Mouse (Mus musculus) small intestine, adult 2 months (tissue): ENCODE measurements around the gene Paxbp1. TPM values are rescaled to one million over a fixed set of nuclear protein-coding genes. Genes with fewer than 3 reads are reported as not detected.
A peak's percentile ranks its signal among the peaks of the same experiment; 100 is the strongest.

ENCODE experiments used
- H3K27ac ChIP-seq: fragments of 200-500 bp; 2 replicates; pipeline ENCODE4 v1.5.1; 2012; ENCODE audit warnings: low read depth, low read length, control low read depth, inconsistent platforms; ENCODE audit not compliant: insufficient read depth
- H3K27me3 ChIP-seq: fragments of 200-500 bp; 2 replicates; pipeline ENCODE4 v1.6.1; 2012; ENCODE audit warnings: mild to moderate bottlenecking, moderate library complexity, low read length, inconsistent platforms; ENCODE audit not compliant: control insufficient read depth, insufficient read depth
- H3K36me3 ChIP-seq: fragments of 200-500 bp; 2 replicates; pipeline ENCODE4 v1.6.1; 2012; ENCODE audit warnings: mild to moderate bottlenecking, low read length, control low read depth, inconsistent platforms; ENCODE audit not compliant: control insufficient read depth, insufficient read depth
- H3K4me1 ChIP-seq: fragments of 200-500 bp; 2 replicates; pipeline ENCODE4 v1.6.1; 2012; ENCODE audit warnings: low read length, inconsistent platforms, mixed read lengths; ENCODE audit not compliant: control insufficient read depth, insufficient read depth, insufficient read length
- H3K4me3 ChIP-seq: fragments of 200-500 bp; 2 replicates; pipeline ENCODE4 v1.5.1; 2012; ENCODE audit warnings: low read depth, mild to moderate bottlenecking, control low read depth, inconsistent platforms, low read length, moderate library complexity
- CTCF ChIP-seq: fragments of 200-500 bp; IDR thresholded peaks from 2 replicates; pipeline ENCODE4 v1.5.1; 2012; ENCODE audit warnings: low read depth, mild to moderate bottlenecking, control low read depth, inconsistent platforms, low read length, moderate library complexity, mixed read lengths; ENCODE audit not compliant: insufficient replicate concordance, insufficient read length; ENCODE audit errors: extremely low read depth
- POLR2A ChIP-seq: fragments of 200-500 bp; IDR thresholded peaks from 2 replicates; pipeline ENCODE4 v1.6.1; 2012; ENCODE audit warnings: low read depth, mild to moderate bottlenecking, control low read depth, inconsistent platforms, low read length, moderate library complexity
- WGBS: fragments of 180-500 bp; shearing (Covaris S2); methylation state at CpG from one replicate; pipeline ENCODE4 v1.1.7; 2018; 5-methylcytosine and 5-hydroxymethylcytosine counted together
- polyA plus RNA-seq: library from polyadenylated mRNA; depleted of rRNA; stranded (reverse); fragments of >200 nt; gene quantifications from 2 replicates; pipeline ENCODE4 v1.2.3, GENCODE M21; 2012

Paxbp1 gene
- polyA plus RNA-seq, 1 experiment = 7.3 TPM

GRCm38 (mm10) chr16:91045511-91045910 is 1.2 kb upstream of the Paxbp1 start:
- peak; percentile 71; the same call in 1 of the 2 replicates for TF ChIP-seq CTCF
- no peak for TF ChIP-seq POLR2A
- H3K27me3 ChIP-seq = no peaks in the 10 kb centered on the region
- no peak overlapping the region for H3K27ac ChIP-seq
- WGBS = 65% methylated on average over 8 of the region's 8 CpGs
- H3K36me3 ChIP-seq = no peaks in the 10 kb centered on the region
- peaks cover 9% of the 10 kb centered on the region for H3K4me1 ChIP-seq
- no peak overlapping the region for H3K4me3 ChIP-seq

GRCm38 (mm10) chr16:91043461-91044248 is 688 bp downstream of the Paxbp1 start:
- Histone ChIP-seq H3K4me1 (peaks cover 8% of the 10 kb centered on the region), H3K27ac (peak overlapping the region; percentile 77), H3K27me3 (no peaks in the 10 kb centered on the region), H3K4me3 (peak overlapping the region; percentile 89), H3K36me3 (peaks cover 4% of the 10 kb centered on the region)
- TF ChIP-seq CTCF (no peak), POLR2A (no peak)
- under 1% methylated on average over 61 of the region's 63 CpGs for WGBS

- Histone ChIP-seq H3K36me3 (peaks cover 7% of the 10 kb centered on the region), H3K4me1 (peaks cover 5% of the 10 kb centered on the region), H3K4me3 (no peak overlapping the region), H3K27ac (no peak overlapping the region), H3K27me3 (no peaks in the 10 kb centered on the region)
- no peak for TF ChIP-seq POLR2A
- TF ChIP-seq CTCF = no peak
- WGBS = 15% methylated on average over 1 of the region's 1 CpGs
Observed at GRCm38 (mm10) chr16:91042640-91043039, 1.7 kb downstream of the Paxbp1 start.

- Histone ChIP-seq H3K27ac (no peak overlapping the region), H3K36me3 (peaks cover 48% of the 10 kb centered on the region), H3K4me3 (no peak overlapping the region), H3K4me1 (no peaks in the 10 kb centered on the region), H3K27me3 (no peaks in the 10 kb centered on the region)
- no peak for TF ChIP-seq POLR2A
- TF ChIP-seq CTCF = no peak
- WGBS = 89% methylated on average over 10 of the region's 10 CpGs
Observed at GRCm38 (mm10) chr16:91035866-91036265, 8.5 kb downstream of the Paxbp1 start.

- WGBS = 82% methylated on average over 4 of the region's 4 CpGs
- H3K4me1 ChIP-seq = no peaks in the 10 kb centered on the region
- H3K4me3 ChIP-seq = no peak overlapping the region
- H3K27ac ChIP-seq = no peak overlapping the region
- TF ChIP-seq CTCF = no peak
- no peak for TF ChIP-seq POLR2A
- H3K27me3 ChIP-seq = no peaks in the 10 kb centered on the region
- H3K36me3 ChIP-seq = peaks cover 62% of the 10 kb centered on the region
Observed at GRCm38 (mm10) chr16:91030751-91031150, 13.6 kb downstream of the Paxbp1 start.

- Histone ChIP-seq H3K36me3 (peaks cover 62% of the 10 kb centered on the region), H3K4me3 (no peak overlapping the region), H3K4me1 (no peaks in the 10 kb centered on the region), H3K27me3 (no peaks in the 10 kb centered on the region), H3K27ac (no peak overlapping the region)
- no peak for TF ChIP-seq POLR2A
- WGBS = 89% methylated on average over 2 of the region's 2 CpGs
Observed at GRCm38 (mm10) chr16:91029901-91030300, 14.4 kb downstream of the Paxbp1 start.

- Histone ChIP-seq H3K4me1 (no peaks in the 10 kb centered on the region), H3K27me3 (no peaks in the 10 kb centered on the region), H3K4me3 (no peak overlapping the region), H3K27ac (no peak overlapping the region), H3K36me3 (peaks cover 62% of the 10 kb centered on the region)
- TF ChIP-seq POLR2A (no peak), CTCF (no peak)
- WGBS = 75% methylated on average over 8 of the region's 8 CpGs
Observed at GRCm38 (mm10) chr16:91029161-91029743, 15.1 kb downstream of the Paxbp1 start.

GRCm38 (mm10) chr16:91026290-91026689 is 18.1 kb downstream of the Paxbp1 start:
- no peak overlapping the region for H3K4me3 ChIP-seq
- H3K27ac ChIP-seq = no peak overlapping the region
- TF ChIP-seq POLR2A (no peak), CTCF (no peak)
- WGBS = 90% methylated on average over 4 of the region's 4 CpGs
- no peaks in the 10 kb centered on the region for H3K27me3 ChIP-seq
- peaks cover 65% of the 10 kb centered on the region for H3K36me3 ChIP-seq
- H3K4me1 ChIP-seq = no peaks in the 10 kb centered on the region
